Mouse (Mus musculus) adrenal gland, postnatal 4 days (tissue): ENCODE data around the gene Lrit2. TPM values are rescaled to one million over a fixed set of nuclear protein-coding genes. Genes with fewer than 3 reads are reported as not detected.

Experiments used
- DNase-seq, 2 experiments: peaks; one replicate each; pipeline ENCODE4 v3.0.0; 2021 to 2022; ENCODE audit warnings: low spot score in 2 of 2, mixed read lengths in 2 of 2
- total RNA-seq, 2 experiments: library from RNA; stranded (reverse); gene quantifications; 2 replicates each; pipeline ENCODE4 v1.2.3; 2021

The Lrit2 gene
- total RNA-seq, 2 experiments from 2014 or later = not detected

DNA sequence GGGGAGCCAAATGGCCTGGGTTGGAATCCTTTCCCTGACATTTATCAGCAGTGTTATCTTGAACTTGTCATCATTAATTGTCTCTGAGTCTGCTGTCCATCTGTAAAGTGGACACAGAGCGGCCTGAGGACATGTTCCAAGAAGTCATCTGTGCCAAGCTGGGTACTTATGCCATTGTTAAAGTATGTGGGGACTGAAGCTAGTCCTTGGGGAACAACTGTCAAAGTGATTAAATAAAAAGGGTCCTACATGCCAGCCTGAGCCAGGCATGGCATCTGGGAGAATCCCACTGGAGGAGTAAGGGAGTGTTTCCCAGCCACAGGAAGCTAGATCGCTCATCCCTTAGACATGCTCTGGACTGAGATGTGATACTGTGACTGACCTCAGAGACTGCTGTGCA lies 42.7 kb downstream of the Lrit2 start:
- no peak for DNase-seq

- DNase-seq = no peak
Observed at GRCm38 (mm10) chr14:37111371-37111770, 43.6 kb downstream of the Lrit2 start.

DNA sequence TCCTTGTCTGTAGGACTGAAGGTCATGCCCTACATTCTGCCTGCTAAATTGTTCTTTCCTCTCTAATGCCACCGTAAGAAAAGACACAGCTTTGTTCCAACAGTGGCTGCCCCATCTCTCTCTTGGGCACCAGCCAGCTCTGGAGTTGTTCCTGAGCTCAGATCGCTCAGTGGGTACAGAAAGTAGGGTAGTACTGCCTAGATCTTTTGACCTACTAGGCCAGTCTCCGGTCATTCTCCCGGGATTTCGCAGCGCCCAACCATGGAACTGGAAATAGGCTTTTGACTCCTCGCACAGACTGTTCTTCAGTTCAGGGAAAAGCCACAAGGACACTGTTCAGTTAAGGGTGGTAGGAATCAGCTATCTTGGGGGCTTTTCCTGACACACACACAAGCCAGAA lies 45.2 kb downstream of the Lrit2 start:
- DNase-seq = no peak

DNA sequence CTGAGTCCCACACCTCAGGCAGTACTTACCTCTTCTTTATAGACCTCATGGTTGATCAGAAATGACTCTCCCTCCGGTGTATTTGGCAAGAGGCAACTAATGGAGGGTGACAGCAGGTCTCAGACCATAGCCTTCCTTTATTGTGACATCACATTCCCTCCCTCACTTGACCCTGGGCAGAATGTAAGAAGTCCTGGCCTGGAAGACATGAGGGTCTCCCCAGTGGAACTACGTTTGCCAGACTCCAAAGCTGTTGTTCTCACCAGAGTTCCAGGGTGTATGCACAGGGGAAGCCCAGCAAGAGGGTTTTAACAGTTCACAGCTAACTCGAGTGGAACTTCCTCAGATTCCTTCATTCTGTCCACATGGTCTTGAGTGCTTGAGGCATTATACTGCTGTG lies 46.2 kb downstream of the Lrit2 start, which contains the start of gene 2610528A11Rik:
TSS of gene 2610528A11Rik (minus strand) at position 101 of the 400 bp plus-strand sequence.
- DNase-seq = no peak

DNA sequence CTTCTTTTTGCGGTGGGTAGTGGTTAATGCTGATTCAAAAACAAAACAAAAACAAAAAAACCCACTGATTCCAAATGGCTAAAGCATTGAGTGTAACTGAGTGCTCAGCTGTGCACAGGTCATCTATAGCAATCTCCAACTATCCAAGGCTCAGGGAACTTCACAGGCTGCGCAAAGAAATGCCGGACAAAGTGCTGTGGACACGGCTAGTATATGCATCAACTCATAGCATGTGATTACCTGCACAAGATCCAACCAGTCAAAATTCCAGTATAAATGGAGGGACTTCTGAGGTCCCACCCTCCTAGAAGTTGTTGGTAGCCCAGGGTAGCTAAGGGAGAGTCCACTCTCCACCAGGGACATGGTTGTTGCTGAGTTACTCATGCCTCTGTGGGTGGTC lies 51.5 kb downstream of the Lrit2 start:
- no peak for DNase-seq

Other genes starting within 250 kb of the Lrit2 start
- gene Ccser2, start 99.2 kb upstream of the Lrit2 start, total RNA-seq = 10 to 100 TPM; 29.1 to 33.4 TPM
- not detected for gene Rgr, start 19.0 kb upstream of the Lrit2 start, total RNA-seq
- under 1 TPM in 1 of 2 experiments, not detected in 1; 0.06 TPM for gene Lrit1, start 13.1 kb upstream of the Lrit2 start, total RNA-seq
- 1 to 10 TPM in 1 of 2 experiments, under 1 TPM in 1; 0.95 to 1.8 TPM for gene Cdhr1, start 30.4 kb downstream of the Lrit2 start, total RNA-seq
- gene 2610528A11Rik, start 46.1 kb downstream of the Lrit2 start, total RNA-seq = 1 to 10 TPM in 1 of 2 experiments, under 1 TPM in 1; 0.90 to 1.2 TPM
- gene Ghitm, start 67.3 kb downstream of the Lrit2 start, total RNA-seq = 100 to 1,000 TPM; 353 to 375 TPM